Mouse (Mus musculus) erythroblast, embryonic 14.5 days (primary cell): Measurements from ENCODE around the gene Dnah14. TPM values are rescaled to one million over a fixed set of nuclear protein-coding genes. Genes with fewer than 3 reads are reported as not detected.

Experiments used
- H3K27me3 ChIP-seq: 2 replicates; pipeline ENCODE4 v1.6.1; 2012; ENCODE audit warnings: inconsistent platforms; ENCODE audit not compliant: control insufficient read depth
- H3K36me3 ChIP-seq: 2 replicates; pipeline ENCODE4 v1.6.1; 2012; ENCODE audit warnings: mild to moderate bottlenecking, inconsistent platforms; ENCODE audit not compliant: control insufficient read depth
- H3K4me1 ChIP-seq: 2 replicates; pipeline ENCODE4 v1.6.1; 2012; ENCODE audit warnings: inconsistent platforms; ENCODE audit not compliant: control insufficient read depth
- H3K4me3 ChIP-seq: replicated peaks from 2 replicates; pipeline ENCODE3; 2012; ENCODE audit warnings: moderate library complexity, mild to moderate bottlenecking, inconsistent platforms
- H3K9me3 ChIP-seq: 2 replicates; pipeline ENCODE4 v1.6.1; 2012; ENCODE audit warnings: low read length, inconsistent platforms, mixed read lengths; ENCODE audit not compliant: control insufficient read depth
- GATA1 ChIP-seq: IDR thresholded peaks from 2 replicates; pipeline ENCODE4 v1.6.1; 2012; ENCODE audit warnings: low read length, inconsistent platforms, mixed read lengths
- TAL1 ChIP-seq: IDR thresholded peaks from 3 replicates; pipeline ENCODE4 v1.6.1; 2012; ENCODE audit warnings: low read length, inconsistent platforms, mixed read lengths
- polyA plus RNA-seq: library from polyadenylated mRNA; stranded (reverse); fragments of >175 nt; gene quantifications from 2 replicates; pipeline ENCODE4 v1.2.3, GENCODE M21; 2012

Gene Dnah14
- polyA plus RNA-seq, 1 experiment, result not detected

GRCm38 (mm10) chr1:181800667-181801066 lies 224.3 kb downstream of the Dnah14 start:
- no peak overlapping the region for H3K4me3 ChIP-seq
- no peaks in the 10 kb centered on the region for H3K36me3 ChIP-seq
- H3K4me1 ChIP-seq, result no peaks in the 10 kb centered on the region
- TF ChIP-seq GATA1 (no peak), TAL1 (no peak)
- H3K27me3 ChIP-seq, result 0 out of 2 replicates have a peak, but pooled peaks cover 2% of the 10 kb centered on the region
- H3K9me3 ChIP-seq, result no peaks in the 10 kb centered on the region

- H3K4me3 ChIP-seq, result no peak overlapping the region
- H3K27me3 ChIP-seq, result no peaks in the 10 kb centered on the region
- peaks cover 59% of the 10 kb centered on the region for H3K36me3 ChIP-seq
- no peaks in the 10 kb centered on the region for H3K9me3 ChIP-seq
- no peaks in the 10 kb centered on the region for H3K4me1 ChIP-seq
- no peak for TF ChIP-seq TAL1
- no peak for TF ChIP-seq GATA1
Measured at GRCm38 (mm10) chr1:181811481-181812223, 235.3 kb downstream of the Dnah14 start.

GRCm38 (mm10) chr1:181826716-181827115 lies 250.4 kb downstream of the Dnah14 start:
- TF ChIP-seq TAL1, result no peak
- no peak for TF ChIP-seq GATA1
- Histone ChIP-seq H3K36me3 (peaks cover 99% of the 10 kb centered on the region), H3K27me3 (no peaks in the 10 kb centered on the region)

GRCm38 (mm10) chr1:181828365-181828764 lies 252.0 kb downstream of the Dnah14 start:
- Histone ChIP-seq H3K4me1 (peaks cover 13% of the 10 kb centered on the region), H3K27me3 (no peaks in the 10 kb centered on the region), H3K9me3 (peaks cover 4% of the 10 kb centered on the region; the same call in 1 of the 2 replicates), H3K4me3 (no peak overlapping the region), H3K36me3 (peaks cover 99% of the 10 kb centered on the region)
- TF ChIP-seq GATA1 (no peak), TAL1 (no peak)

More at GRCm38 (mm10) chr1:181826716-181827115, 250.4 kb downstream of the Dnah14 start:
- no peak overlapping the region for H3K4me3 ChIP-seq
- peaks cover 4% of the 10 kb centered on the region; the same call in 1 of the 2 replicates for H3K9me3 ChIP-seq
- H3K4me1 ChIP-seq, result peaks cover 8% of the 10 kb centered on the region

GRCm38 (mm10) chr1:181832720-181833119 lies 256.4 kb downstream of the Dnah14 start:
- no peak for TF ChIP-seq GATA1
- no peak for TF ChIP-seq TAL1

GRCm38 (mm10) chr1:181833143-181833542 lies 256.8 kb downstream of the Dnah14 start:
- no peak for TF ChIP-seq TAL1
- TF ChIP-seq GATA1, result no peak
- Histone ChIP-seq H3K27me3 (no peaks in the 10 kb centered on the region), H3K36me3 (peaks cover 99% of the 10 kb centered on the region), H3K4me3 (no peak overlapping the region), H3K4me1 (peaks cover 23% of the 10 kb centered on the region), H3K9me3 (no peaks in the 10 kb centered on the region)

More at GRCm38 (mm10) chr1:181832720-181833119, 256.4 kb downstream of the Dnah14 start:
- peaks cover 2% of the 10 kb centered on the region; the same call in 1 of the 2 replicates for H3K9me3 ChIP-seq
- peaks cover 99% of the 10 kb centered on the region for H3K36me3 ChIP-seq
- peaks cover 21% of the 10 kb centered on the region for H3K4me1 ChIP-seq
- no peak overlapping the region for H3K4me3 ChIP-seq
- H3K27me3 ChIP-seq, result no peaks in the 10 kb centered on the region

- Histone ChIP-seq H3K4me3 (peak overlapping the region; percentile 40), H3K27me3 (no peaks in the 10 kb centered on the region), H3K4me1 (peaks cover 43% of the 10 kb centered on the region), H3K9me3 (no peaks in the 10 kb centered on the region), H3K36me3 (peaks cover 83% of the 10 kb centered on the region)
- TF ChIP-seq GATA1 (no peak), TAL1 (no peak)
Measured at GRCm38 (mm10) chr1:181838111-181838510, 261.8 kb downstream of the Dnah14 start.

GRCm38 (mm10) chr1:181839746-181840366 lies 263.5 kb downstream of the Dnah14 start:
- H3K4me3 ChIP-seq, result peak overlapping the region; percentile 79
- H3K36me3 ChIP-seq, result peaks cover 67% of the 10 kb centered on the region
- H3K4me1 ChIP-seq, result peaks cover 59% of the 10 kb centered on the region
- peaks cover 3% of the 10 kb centered on the region; the same call in 1 of the 2 replicates for H3K27me3 ChIP-seq
- no peaks in the 10 kb centered on the region for H3K9me3 ChIP-seq
- TF ChIP-seq GATA1 (0 out of 2 replicates have a peak, but pooled peaks have one; percentile 25), TAL1 (no peak)

GRCm38 (mm10) chr1:181841396-181841795 lies 265.0 kb downstream of the Dnah14 start:
- Histone ChIP-seq H3K36me3 (peaks cover 51% of the 10 kb centered on the region), H3K27me3 (peaks cover 13% of the 10 kb centered on the region), H3K9me3 (no peaks in the 10 kb centered on the region), H3K4me1 (peaks cover 64% of the 10 kb centered on the region), H3K4me3 (peak overlapping the region; percentile 79)
- TF ChIP-seq GATA1 (no peak), TAL1 (no peak)
